Mouse (Mus musculus) ES-Bruce4 (cell line): ENCODE measurements at regions not wholly inside any gene's neighbourhood (a gene's known extent, or its start where the extent isn't known, plus 50 kb on each side); places are given as distances from the start of the nearest gene placed in this dataset.

Source experiments
- H3K27ac ChIP-seq: 2 replicates; pipeline ENCODE4 v1.5.1; 2012; ENCODE audit warnings: low read length, inconsistent platforms; ENCODE audit not compliant: insufficient read depth
- H3K27me3 ChIP-seq: 2 replicates; pipeline ENCODE4 v1.6.1; 2012; ENCODE audit warnings: mild to moderate bottlenecking, low read length, inconsistent platforms; ENCODE audit not compliant: control insufficient read depth, poor library complexity, insufficient read depth, severe bottlenecking
- H3K36me3 ChIP-seq: 2 replicates; pipeline ENCODE4 v1.6.1; 2012; ENCODE audit warnings: inconsistent platforms, mild to moderate bottlenecking, low read length, moderate library complexity; ENCODE audit not compliant: control insufficient read depth, poor library complexity, insufficient read depth, severe bottlenecking
- H3K4me1 ChIP-seq: one replicate; pipeline ENCODE4 v1.8.1; 2011; ENCODE audit warnings: low read length; ENCODE audit not compliant: control insufficient read depth, insufficient read depth
- H3K4me3 ChIP-seq: 2 replicates; pipeline ENCODE4 v1.5.1; 2011; ENCODE audit warnings: low read depth, mild to moderate bottlenecking, low read length
- H3K9ac ChIP-seq: 2 replicates; pipeline ENCODE4 v1.6.1; 2012; ENCODE audit warnings: low read depth, mild to moderate bottlenecking, inconsistent platforms; ENCODE audit not compliant: poor library complexity, severe bottlenecking
- H3K9me3 ChIP-seq: replicated peaks from 2 replicates; pipeline ENCODE4 v1.6.1; 2012; ENCODE audit warnings: mild to moderate bottlenecking, low read length, inconsistent platforms; ENCODE audit not compliant: control insufficient read depth, poor library complexity, insufficient read depth, severe bottlenecking
- CTCF ChIP-seq: IDR thresholded peaks from one replicate; pipeline ENCODE4 v1.8.1; 2011; ENCODE audit warnings: low read depth, low read length
- EP300 ChIP-seq: IDR thresholded peaks from 2 replicates; pipeline ENCODE4 v1.6.1; 2011; ENCODE audit warnings: low read depth, low read length; ENCODE audit not compliant: insufficient read depth
- POLR2A ChIP-seq: IDR thresholded peaks from one replicate; pipeline ENCODE4 v1.8.1; 2011; ENCODE audit warnings: low read length; ENCODE audit not compliant: insufficient read depth

- Histone ChIP-seq H3K27me3 (no peaks in the 10 kb centered on the region), H3K9ac (no peak overlapping the region), H3K9me3 (no peaks in the 10 kb centered on the region), H3K4me3 (no peak overlapping the region), H3K4me1 (no peaks in the 10 kb centered on the region), H3K27ac (no peak overlapping the region), H3K36me3 (no peaks in the 10 kb centered on the region)
- TF ChIP-seq EP300 (no peak), CTCF (peak; percentile 42)
These were observed 310.5 kb downstream of the Parp8 start for GRCm38 (mm10) chr13:116714809-116715208.

- Histone ChIP-seq H3K36me3 (no peaks in the 10 kb centered on the region), H3K9ac (no peak overlapping the region), H3K4me1 (no peaks in the 10 kb centered on the region), H3K27ac (no peak overlapping the region), H3K9me3 (no peaks in the 10 kb centered on the region), H3K4me3 (peak overlapping the region; percentile 45), H3K27me3 (peaks cover 9% of the 10 kb centered on the region)
- TF ChIP-seq CTCF = peak; percentile 60
- no peak for TF ChIP-seq EP300
- TF ChIP-seq POLR2A = no peak
These were observed 313.3 kb downstream of the Parp8 start for GRCm38 (mm10) chr13:116711866-116712593.

GRCm38 (mm10) chr13:116711148-116711865 lies 314.0 kb downstream of the Parp8 start:
- Histone ChIP-seq H3K4me3 (peak overlapping the region; percentile 24), H3K36me3 (no peaks in the 10 kb centered on the region), H3K27ac (no peak overlapping the region), H3K27me3 (peaks cover 9% of the 10 kb centered on the region), H3K9me3 (no peaks in the 10 kb centered on the region), H3K9ac (no peak overlapping the region), H3K4me1 (no peaks in the 10 kb centered on the region)
- TF ChIP-seq POLR2A (no peak), EP300 (no peak), CTCF (no peak)

- Histone ChIP-seq H3K36me3 (no peaks in the 10 kb centered on the region), H3K4me1 (no peaks in the 10 kb centered on the region), H3K9me3 (peaks cover 4% of the 10 kb centered on the region; the same call in 1 of the 2 replicates), H3K9ac (no peak overlapping the region), H3K27ac (no peak overlapping the region), H3K27me3 (peaks cover 9% of the 10 kb centered on the region), H3K4me3 (no peak overlapping the region)
- no peak for TF ChIP-seq POLR2A
- no peak for TF ChIP-seq EP300
- TF ChIP-seq CTCF = no peak
These were observed 315.7 kb downstream of the Parp8 start for GRCm38 (mm10) chr13:116709671-116710070.

GRCm38 (mm10) chr13:116708846-116709245 lies 316.5 kb downstream of the Parp8 start:
- H3K36me3 ChIP-seq = no peaks in the 10 kb centered on the region
- no peak for TF ChIP-seq EP300
- TF ChIP-seq CTCF = no peak
- H3K4me3 ChIP-seq = no peak overlapping the region
- no peaks in the 10 kb centered on the region for H3K4me1 ChIP-seq
- H3K9me3 ChIP-seq = peaks cover 6% of the 10 kb centered on the region; the same call in 1 of the 2 replicates
- H3K27ac ChIP-seq = no peak overlapping the region
- H3K9ac ChIP-seq = no peak overlapping the region
- H3K27me3 ChIP-seq = peaks cover 9% of the 10 kb centered on the region

- H3K9ac ChIP-seq = no peak overlapping the region
- TF ChIP-seq EP300 (no peak), CTCF (no peak), POLR2A (no peak)
- peaks cover 6% of the 10 kb centered on the region; the same call in 1 of the 2 replicates for H3K9me3 ChIP-seq
- no peaks in the 10 kb centered on the region for H3K4me1 ChIP-seq
- no peak overlapping the region for H3K4me3 ChIP-seq
- no peaks in the 10 kb centered on the region for H3K36me3 ChIP-seq
- H3K27ac ChIP-seq = no peak overlapping the region
- peaks cover 9% of the 10 kb centered on the region for H3K27me3 ChIP-seq
These were observed 316.9 kb downstream of the Parp8 start for GRCm38 (mm10) chr13:116708456-116708780.
